Mouse (Mus musculus): Measurements from ENCODE around the gene Ifi208.
"Not testable (repeated sequence)": the region's sequence is repeated elsewhere in the genome, so short reads cannot be mapped to it uniquely, and the experiment has no call there.

GRCm38 (mm10) chr1:173630622-173631021 is 42.9 kb upstream of the Ifi208 start, which contains the start of gene Ifi209:
- TF ChIP-seq CTCF (IDR thresholded peaks at IDR 0.05; ENCODE audit: control insufficient read depth, insufficient read depth, insufficient replicate concordance, low read depth, low read length); POLR2A (IDR thresholded peaks at IDR 0.05; ENCODE audit: control insufficient read depth, low read depth, low read length): not testable (repeated sequence)
